ENCODE assay signal across 8 mouse cellular contexts in the genomic region with DNA sequence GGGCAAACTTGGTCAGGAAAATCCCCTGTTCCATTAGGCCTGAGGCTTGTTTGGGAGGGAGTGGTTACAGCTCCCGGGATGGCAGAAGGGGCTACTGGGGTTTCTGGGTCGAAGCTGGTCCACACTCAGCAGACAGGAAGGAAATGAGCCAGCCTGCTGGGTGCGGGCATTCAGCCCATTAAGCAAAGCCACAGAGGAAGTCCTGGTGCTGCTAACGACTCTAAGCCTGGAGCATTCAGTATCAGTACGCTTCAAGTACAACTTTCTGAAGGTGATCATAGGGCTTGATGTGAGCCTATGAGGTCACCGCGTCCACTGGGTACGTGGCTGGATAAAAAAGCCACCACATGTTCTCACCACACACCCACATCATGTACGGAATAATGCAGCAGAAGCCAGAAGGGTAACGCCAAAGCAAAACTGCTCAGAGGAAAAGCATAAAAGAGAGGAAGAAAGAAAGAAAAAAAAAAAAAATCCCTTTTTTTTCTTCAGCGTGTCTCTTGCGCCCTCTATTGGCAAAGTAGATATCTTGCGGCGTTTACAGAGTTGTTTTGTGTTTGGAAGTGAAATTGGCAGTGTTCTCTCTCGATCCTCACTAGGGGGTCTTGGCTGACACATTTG.
A peak's percentile ranks its signal among the peaks of the same experiment; 100 is the strongest.
DNase-seq lines count a peak whose midpoint lies in the region; ATAC-seq and TF ChIP-seq lines count a peak whose summit lies in the region.

No protein-coding gene starts in this region.

- no peak overlapping the region for H3K9ac ChIP-seq in heart, embryonic 14.5 days (ENCODE audit: low read length)

- H3K4me1 ChIP-seq in heart, embryonic 14.5 days (ENCODE audit: control insufficient read depth in 2 of 2, insufficient read depth in 2 of 2, low read length in 2 of 2), result no peaks in the 10 kb centered on the region

- 23% methylated on average over 15 of the region's 15 CpGs for WGBS in heart, embryonic 14.5 days

- no peaks in the 10 kb centered on the region for H3K36me3 ChIP-seq in heart, embryonic 14.5 days (ENCODE audit: control insufficient read depth, insufficient read depth, low read length)

- DNase-seq in CD4-positive, CD25-positive, alpha-beta regulatory T cell, adult 2 months (ENCODE audit: low read depth, low spot score), result peak; percentile 55
- peak; percentile 80 for DNase-seq in NIH3T3 (ENCODE audit: low read depth)
- peak; percentile 37 for DNase-seq in embryo, embryonic 11.5 days (ENCODE audit: low read depth, low spot score)
- peak; percentile 29 to 47 for DNase-seq in layer of hippocampus, adult 2 months (ENCODE audit: low spot score in 2 of 2)
- DNase-seq in lung, postnatal 14 days, result peak; percentile 2
- DNase-seq in retina, adult 2 months (ENCODE audit: low read depth, low spot score), result peak; percentile 13
- DNase-seq in spleen, postnatal 4 days (ENCODE audit: low spot score in 2 of 2), result no peak

- TF ChIP-seq CTCF in layer of hippocampus, adult 2 months (conservative IDR thresholded peaks at IDR 0.05), result peak; percentile 95

- H3K4me2 ChIP-seq in heart, embryonic 14.5 days (ENCODE audit: low read length), result peak overlapping the region; percentile 53

- H3K9me3 ChIP-seq in heart, embryonic 14.5 days (ENCODE audit: control insufficient read depth, low read length), result no peaks in the 10 kb centered on the region

- H3K4me3 ChIP-seq in heart, embryonic 14.5 days (ENCODE audit: control insufficient read depth in 1 of 2, insufficient read depth in 1 of 2, low read depth in 1 of 2, low read length in 2 of 2), result peak overlapping the region; percentile 7 to 25; a peak in 1 of 4 replicates
- peak overlapping the region; percentile 47 for H3K4me3 ChIP-seq in layer of hippocampus, adult 2 months

- no peak overlapping the region for H3K27ac ChIP-seq in heart, embryonic 14.5 days (replicated peaks in 1 of 2; ENCODE audit: control insufficient read depth in 1 of 2, insufficient read depth in 1 of 2, low read depth in 2 of 2, low read length in 2 of 2)
- H3K27ac ChIP-seq in layer of hippocampus, adult 2 months, result peak overlapping the region; percentile 81

- ATAC-seq in heart, embryonic 14.5 days (ENCODE audit: insufficient number of reproducible peaks, insufficient read depth, low FRiP score, low read depth), result no peak

- H3K27me3 ChIP-seq in heart, embryonic 14.5 days (ENCODE audit: control insufficient read depth, insufficient read depth, low read length), result no peaks in the 10 kb centered on the region

Comparison
In these comparisons a context has a peak if more than half of its experiments do, and no peak if none do; other contexts are left out.
1. DNase-seq: peak in CD4-positive, CD25-positive, alpha-beta regulatory T cell, adult 2 months (single experiment), NIH3T3 (single experiment), embryo, embryonic 11.5 days (single experiment), layer of hippocampus, adult 2 months (2 of 2), lung, postnatal 14 days (single experiment) and retina, adult 2 months (single experiment); none in spleen, postnatal 4 days (0 of 2).